Mouse (Mus musculus): Measurements from ENCODE around the gene Olfr275.

DNA sequence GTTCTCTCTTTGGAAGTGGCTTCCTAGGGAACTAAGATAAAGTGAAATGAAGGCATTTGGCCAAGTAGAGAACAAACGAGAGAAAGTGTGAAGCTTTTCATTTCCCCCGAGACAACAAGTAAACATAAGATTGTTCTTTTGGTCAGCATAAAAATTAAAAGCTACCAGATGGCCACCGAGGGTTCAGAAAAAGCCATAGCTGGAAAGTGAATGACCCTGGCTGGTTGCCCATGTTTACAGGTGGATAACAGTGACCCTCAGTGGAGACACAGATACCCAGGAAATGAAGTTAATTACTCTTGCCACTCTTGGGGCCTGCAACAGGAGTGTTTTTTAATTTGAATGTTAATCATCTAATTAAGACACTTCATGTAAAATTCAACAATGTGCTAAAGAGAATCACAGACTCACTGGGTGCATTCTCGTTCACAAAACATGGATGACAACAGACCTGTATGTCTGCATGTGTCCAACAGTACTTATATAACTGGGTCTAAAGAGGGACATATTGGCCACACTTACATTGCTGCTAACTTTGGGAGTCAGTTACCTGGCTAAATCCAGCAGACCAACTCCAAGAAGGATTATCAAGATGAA, 34.7 kb downstream of the Olfr275 start:
- TF ChIP-seq CTCF (IDR thresholded peaks at IDR 0.05; ENCODE audit: low read depth) (no peak), EP300 (optimal IDR thresholded peaks at IDR 0.05) (no peak)

Measured in stomach, postnatal 0 days (tissue).